Comparison of ENCODE assay signal across 8 mouse cellular contexts in genomic region chr4:126202303-126203181, GRCm38 (mm10). TPM values are rescaled to one million over a fixed set of nuclear protein-coding genes. Genes with fewer than 3 reads are reported as not detected.
A peak's percentile ranks its signal among the peaks of the same experiment; 100 is the strongest.
DNase-seq lines count a peak whose midpoint lies in the region; ATAC-seq lines count a peak whose summit lies in the region.

Gene Thrap3 (minus strand): TSS chr4:126202760.

- peak; percentile 76 for ATAC-seq in megakaryocyte progenitor cell, adult 5-6 weeks (replicated peaks; ENCODE audit: poor library complexity)

- peak; percentile 96 for DNase-seq in adipocyte (ENCODE audit: low spot score)
- DNase-seq in embryo, embryonic 10 days (ENCODE audit: low spot score) = peak; percentile 100
- peak; percentile 99 for DNase-seq in gastrocnemius, postnatal 10 days
- peak; percentile 98 for DNase-seq in induced T-regulatory cell, adult 2 months (ENCODE audit: low read depth)
- DNase-seq in left cerebral cortex, adult 9 months (ENCODE audit: low spot score in 2 of 2) = peak; percentile 97 to 99
- peak; percentile 99 for DNase-seq in right cerebral cortex, postnatal 14 days
- peak; percentile 97 to 99 for DNase-seq in urinary bladder, postnatal 36 days (ENCODE audit: low spot score in 2 of 2)

RNA-seq across cellular contexts. Expression of gene Thrap3, which starts in this region (rescaled TPM):
- total RNA-seq in gastrocnemius, postnatal 10 days (2021) = 100 to 1,000 TPM; 131 to 152 TPM
- total RNA-seq in megakaryocyte progenitor cell, adult 5-6 weeks (2015) = 172 and 184 TPM in 2 replicates
- total RNA-seq in megakaryocyte progenitor cell, adult 5-6 weeks (2017) = 286 and 377 TPM in 2 replicates

Comparison
In these comparisons a context has a peak if more than half of its experiments do, and no peak if none do; other contexts are left out.
1. Peak in every context shown above with its lines: DNase-seq and ATAC-seq.